ENCODE assay signal across 13 mouse cellular contexts in the genomic region with DNA sequence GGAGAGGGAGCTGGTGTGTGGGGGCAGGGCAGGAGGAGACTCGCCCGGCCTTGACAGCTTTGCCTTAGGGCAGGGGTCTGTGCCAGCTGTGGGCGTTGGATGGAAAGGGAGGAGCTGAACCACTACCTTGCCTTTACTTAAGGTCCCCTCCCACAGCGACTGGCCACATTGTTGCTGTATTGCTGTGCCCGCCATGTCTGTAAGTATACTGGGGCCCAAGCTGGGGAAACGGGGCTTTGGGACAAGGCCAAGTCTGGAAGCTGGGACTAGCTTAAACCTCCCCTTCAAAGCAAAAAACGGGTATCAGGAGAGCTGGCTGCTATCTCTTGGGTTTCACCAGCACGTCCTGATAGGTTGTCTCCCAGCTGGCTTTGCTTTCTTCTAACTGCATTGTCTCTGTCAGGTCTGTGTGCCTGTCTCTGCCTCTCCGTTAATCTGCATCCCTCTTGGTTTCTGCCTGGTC. TPM values are rescaled to one million over a fixed set of nuclear protein-coding genes. Genes with fewer than 3 reads are reported as not detected.
A peak's percentile ranks its signal among the peaks of the same experiment; 100 is the strongest.
DNase-seq lines count a peak whose midpoint lies in the region; ATAC-seq and TF ChIP-seq lines count a peak whose summit lies in the region.
"Had no signal": no experiment of that assay in that cellular context is flagged by ENCODE, and none has a peak within 500 bp of the region (broad histone marks: within the 10 kb centered on the region; RNA-seq: fewer than 3 reads in every experiment).

No protein-coding gene starts in this region.

- H3K4me3 ChIP-seq in hindbrain, embryonic 10.5 days: no peak overlapping the region
- H3K4me3 ChIP-seq in hindbrain, postnatal 0 days (ENCODE audit: low read length): no peak overlapping the region
- no peak overlapping the region for H3K4me3 ChIP-seq in midbrain, embryonic 14.5 days (replicated peaks; ENCODE audit: low read depth, low read length)
- no peak overlapping the region for H3K4me3 ChIP-seq in midbrain, embryonic 15.5 days

- peaks cover 8% of the 10 kb centered on the region for H3K9me3 ChIP-seq in hindbrain, embryonic 10.5 days
- no peaks in the 10 kb centered on the region for H3K9me3 ChIP-seq in hindbrain, postnatal 0 days (ENCODE audit: low read length)
- H3K9me3 ChIP-seq in midbrain, embryonic 14.5 days (ENCODE audit: control insufficient read depth, low read length): no peaks in the 10 kb centered on the region
- no peaks in the 10 kb centered on the region for H3K9me3 ChIP-seq in midbrain, embryonic 15.5 days

- TF ChIP-seq CTCF in hindbrain, postnatal 0 days (IDR thresholded peaks at IDR 0.05; ENCODE audit: low read depth): no peak

- no peaks in the 10 kb centered on the region for H3K36me3 ChIP-seq in hindbrain, embryonic 10.5 days
- no peaks in the 10 kb centered on the region for H3K36me3 ChIP-seq in hindbrain, postnatal 0 days (ENCODE audit: insufficient read depth, low read length)
- no peaks in the 10 kb centered on the region for H3K36me3 ChIP-seq in midbrain, embryonic 14.5 days (ENCODE audit: control insufficient read depth, insufficient read depth, low read length)
- no peaks in the 10 kb centered on the region for H3K36me3 ChIP-seq in midbrain, embryonic 15.5 days (replicated peaks)
- H3K36me3 ChIP-seq: G1E had no signal

- peaks cover 5% of the 10 kb centered on the region; the same call in 1 of the 2 replicates for H3K27me3 ChIP-seq in hindbrain, embryonic 10.5 days (ENCODE audit: insufficient read depth, poor library complexity, severe bottlenecking)
- no peaks in the 10 kb centered on the region for H3K27me3 ChIP-seq in hindbrain, postnatal 0 days (ENCODE audit: insufficient read depth, low read length)
- no peaks in the 10 kb centered on the region for H3K27me3 ChIP-seq in midbrain, embryonic 14.5 days (ENCODE audit: control insufficient read depth, insufficient read depth, low read length)
- no peaks in the 10 kb centered on the region for H3K27me3 ChIP-seq in midbrain, embryonic 15.5 days (replicated peaks)

- ATAC-seq in hindbrain, postnatal 0 days: no peak
- no peak for ATAC-seq in midbrain, embryonic 14.5 days (ENCODE audit: low FRiP score, low TSS enrichment)
- no peak for ATAC-seq in midbrain, embryonic 15.5 days (replicated peaks)
- ATAC-seq: liver, postnatal 0 days had no signal

- peaks cover 26% of the 10 kb centered on the region for H3K4me1 ChIP-seq in hindbrain, embryonic 10.5 days (replicated peaks)
- H3K4me1 ChIP-seq in hindbrain, postnatal 0 days (ENCODE audit: insufficient read depth, low read length): no peaks in the 10 kb centered on the region
- H3K4me1 ChIP-seq in midbrain, embryonic 14.5 days (ENCODE audit: control insufficient read depth, insufficient read depth, low read length): 0 out of 2 replicates have a peak, but pooled peaks cover 7% of the 10 kb centered on the region
- H3K4me1 ChIP-seq in midbrain, embryonic 15.5 days: 0 out of 2 replicates have a peak, but pooled peaks cover 5% of the 10 kb centered on the region

- no peak overlapping the region for H3K4me2 ChIP-seq in hindbrain, postnatal 0 days (ENCODE audit: low read depth, low read length)
- H3K4me2 ChIP-seq in midbrain, embryonic 14.5 days (ENCODE audit: low read length): peak overlapping the region; percentile 20; the same call in 1 of the 2 replicates
- H3K4me2 ChIP-seq in midbrain, embryonic 15.5 days: no peak overlapping the region

- DNase-seq in hindbrain, embryonic 10.5 days (ENCODE audit: low spot score): no peak
- no peak for DNase-seq in hindbrain, postnatal 0 days (ENCODE audit: low spot score)
- peak; percentile 23 for DNase-seq in midbrain, embryonic 14.5 days
- DNase-seq in induced T-regulatory cell, adult 2 months (ENCODE audit: low read depth): peak; percentile 31
- DNase-seq in testis, postnatal 14 days (ENCODE audit: low spot score): peak; percentile 54
- no peak for DNase-seq in T-cell, adult 2 months (ENCODE audit: low spot score)
- DNase-seq: adrenal gland, postnatal 10 days; cerebellum, adult 8-10 months; liver, postnatal 0 days; thymus, postnatal 4 days had no signal

- H3K27ac ChIP-seq in hindbrain, embryonic 10.5 days: peak overlapping the region; percentile 50; the same call in 1 of the 2 replicates
- no peak overlapping the region for H3K27ac ChIP-seq in hindbrain, postnatal 0 days
- no peak overlapping the region for H3K27ac ChIP-seq in midbrain, embryonic 14.5 days (replicated peaks; ENCODE audit: low read depth, low read length)
- H3K27ac ChIP-seq in midbrain, embryonic 15.5 days: no peak overlapping the region

- H3K9ac ChIP-seq in hindbrain, postnatal 0 days (replicated peaks; ENCODE audit: low read length): no peak overlapping the region
- no peak overlapping the region for H3K9ac ChIP-seq in midbrain, embryonic 14.5 days (replicated peaks; ENCODE audit: low read length)
- no peak overlapping the region for H3K9ac ChIP-seq in midbrain, embryonic 15.5 days
- H3K9ac ChIP-seq: liver, postnatal 0 days had no signal

- 60% methylated on average over 9 of the region's 9 CpGs for WGBS in hindbrain, embryonic 10.5 days
- WGBS in hindbrain, postnatal 0 days: 23% methylated on average over 9 of the region's 9 CpGs
- 46% methylated on average over 9 of the region's 9 CpGs for WGBS in midbrain, embryonic 14.5 days
- WGBS in midbrain, embryonic 15.5 days: 45% methylated on average over 9 of the region's 9 CpGs

RNA-seq across cellular contexts. Expression of gene Lgals7, which starts 0.7 kb away (rescaled TPM):
- 0.97 and 4.0 TPM in 2 replicates for polyA plus RNA-seq in hindbrain, embryonic 10.5 days (2016; fragmentation: Nextera tagmentation; extraction: Ambion mirVana)
- 1.1 TPM in 1 of 2 replicates, not detected in the other for total RNA-seq in hindbrain, postnatal 0 days (2014; rRNA removed)
- polyA plus RNA-seq in hindbrain, postnatal 0 days (2015; fragmentation: Nextera tagmentation; extraction: Ambion mirVana): 3.7 and 5.0 TPM in 2 replicates
- 7.9 and 22.6 TPM in 2 replicates for polyA plus RNA-seq in midbrain, embryonic 14.5 days (2014; fragmentation: Nextera tagmentation; extraction: Ambion mirVana)
- 7.8 and 9.2 TPM in 2 replicates for polyA plus RNA-seq in midbrain, embryonic 15.5 days (2015; fragmentation: Nextera tagmentation; extraction: Ambion mirVana)
- polyA plus RNA-seq: small intestine, adult 2 months had no signal

RNA-seq across cellular contexts. Expression of gene Capn12, which starts 16.9 kb away (rescaled TPM):
- 0.40 TPM in 1 of 2 replicates, not detected in the other for polyA plus RNA-seq in hindbrain, embryonic 10.5 days (2016; fragmentation: Nextera tagmentation; extraction: Ambion mirVana)
- 0.07 TPM in 1 of 2 replicates, not detected in the other for total RNA-seq in hindbrain, postnatal 0 days (2014; rRNA removed)
- 0.53 and 0.62 TPM in 2 replicates for polyA plus RNA-seq in hindbrain, postnatal 0 days (2015; fragmentation: Nextera tagmentation; extraction: Ambion mirVana)
- polyA plus RNA-seq in midbrain, embryonic 14.5 days (2014; fragmentation: Nextera tagmentation; extraction: Ambion mirVana): 0.33 and 0.55 TPM in 2 replicates
- 0.33 and 0.52 TPM in 2 replicates for polyA plus RNA-seq in midbrain, embryonic 15.5 days (2015; fragmentation: Nextera tagmentation; extraction: Ambion mirVana)

RNA-seq across cellular contexts. Expression of gene Lgals4, which starts 30.7 kb away (rescaled TPM):
- polyA plus RNA-seq in hindbrain, embryonic 10.5 days (2016; fragmentation: Nextera tagmentation; extraction: Ambion mirVana): 3.9 and 4.0 TPM in 2 replicates
- total RNA-seq in hindbrain, postnatal 0 days (2014; rRNA removed): 0.47 and 8.4 TPM in 2 replicates
- polyA plus RNA-seq in hindbrain, postnatal 0 days (2015; fragmentation: Nextera tagmentation; extraction: Ambion mirVana): 5.0 and 5.8 TPM in 2 replicates
- polyA plus RNA-seq in midbrain, embryonic 14.5 days (2014; fragmentation: Nextera tagmentation; extraction: Ambion mirVana): 1.7 and 3.3 TPM in 2 replicates
- 5.6 and 8.2 TPM in 2 replicates for polyA plus RNA-seq in midbrain, embryonic 15.5 days (2015; fragmentation: Nextera tagmentation; extraction: Ambion mirVana)

RNA-seq across cellular contexts. Expression of gene Ech1, which starts 39.3 kb away (rescaled TPM):
- 87.9 and 93.3 TPM in 2 replicates for polyA plus RNA-seq in hindbrain, embryonic 10.5 days (2016; fragmentation: Nextera tagmentation; extraction: Ambion mirVana)
- 95.5 and 131 TPM in 2 replicates for total RNA-seq in hindbrain, postnatal 0 days (2014; rRNA removed)
- polyA plus RNA-seq in hindbrain, postnatal 0 days (2015; fragmentation: Nextera tagmentation; extraction: Ambion mirVana): 122 and 127 TPM in 2 replicates
- polyA plus RNA-seq in midbrain, embryonic 14.5 days (2014; fragmentation: Nextera tagmentation; extraction: Ambion mirVana): 62.4 and 78.1 TPM in 2 replicates
- polyA plus RNA-seq in midbrain, embryonic 15.5 days (2015; fragmentation: Nextera tagmentation; extraction: Ambion mirVana): 92.7 and 94.7 TPM in 2 replicates

RNA-seq across cellular contexts. Expression of gene Hnrnpl, which starts 56.0 kb away (rescaled TPM):
- polyA plus RNA-seq in hindbrain, embryonic 10.5 days (2016; fragmentation: Nextera tagmentation; extraction: Ambion mirVana): 312 TPM in 2 replicates
- 233 and 275 TPM in 2 replicates for total RNA-seq in hindbrain, postnatal 0 days (2014; rRNA removed)
- polyA plus RNA-seq in hindbrain, postnatal 0 days (2015; fragmentation: Nextera tagmentation; extraction: Ambion mirVana): 179 and 191 TPM in 2 replicates
- polyA plus RNA-seq in midbrain, embryonic 14.5 days (2014; fragmentation: Nextera tagmentation; extraction: Ambion mirVana): 168 and 170 TPM in 2 replicates
- polyA plus RNA-seq in midbrain, embryonic 15.5 days (2015; fragmentation: Nextera tagmentation; extraction: Ambion mirVana): 175 and 176 TPM in 2 replicates

Comparison
In these comparisons a context has a peak if more than half of its experiments do, and no peak if none do; other contexts are left out.
1. DNase-seq: peak in midbrain, embryonic 14.5 days (single experiment), induced T-regulatory cell, adult 2 months (single experiment) and testis, postnatal 14 days (single experiment); none in hindbrain, embryonic 10.5 days (single experiment), hindbrain, postnatal 0 days (single experiment) and T-cell, adult 2 months (single experiment).